Mouse (Mus musculus) ES-Bruce4 (cell line): ENCODE results near the gene Gm49416. TPM values are rescaled to one million over a fixed set of nuclear protein-coding genes. Genes with fewer than 3 reads are reported as not detected.

ENCODE experiments used
- H3K27ac ChIP-seq: 2 replicates; pipeline ENCODE4 v1.5.1; 2012; ENCODE audit warnings: low read length, inconsistent platforms; ENCODE audit not compliant: insufficient read depth
- H3K27me3 ChIP-seq: 2 replicates; pipeline ENCODE4 v1.6.1; 2012; ENCODE audit warnings: mild to moderate bottlenecking, low read length, inconsistent platforms; ENCODE audit not compliant: control insufficient read depth, poor library complexity, insufficient read depth, severe bottlenecking
- H3K36me3 ChIP-seq: 2 replicates; pipeline ENCODE4 v1.6.1; 2012; ENCODE audit warnings: inconsistent platforms, mild to moderate bottlenecking, low read length, moderate library complexity; ENCODE audit not compliant: control insufficient read depth, poor library complexity, insufficient read depth, severe bottlenecking
- H3K4me1 ChIP-seq: one replicate; pipeline ENCODE4 v1.8.1; 2011; ENCODE audit warnings: low read length; ENCODE audit not compliant: control insufficient read depth, insufficient read depth
- H3K4me3 ChIP-seq: 2 replicates; pipeline ENCODE4 v1.5.1; 2011; ENCODE audit warnings: low read depth, mild to moderate bottlenecking, low read length
- H3K9ac ChIP-seq: 2 replicates; pipeline ENCODE4 v1.6.1; 2012; ENCODE audit warnings: low read depth, mild to moderate bottlenecking, inconsistent platforms; ENCODE audit not compliant: poor library complexity, severe bottlenecking
- H3K9me3 ChIP-seq: replicated peaks from 2 replicates; pipeline ENCODE4 v1.6.1; 2012; ENCODE audit warnings: mild to moderate bottlenecking, low read length, inconsistent platforms; ENCODE audit not compliant: control insufficient read depth, poor library complexity, insufficient read depth, severe bottlenecking
- CTCF ChIP-seq: IDR thresholded peaks from one replicate; pipeline ENCODE4 v1.8.1; 2011; ENCODE audit warnings: low read depth, low read length
- EP300 ChIP-seq: IDR thresholded peaks from 2 replicates; pipeline ENCODE4 v1.6.1; 2011; ENCODE audit warnings: low read depth, low read length; ENCODE audit not compliant: insufficient read depth
- POLR2A ChIP-seq: IDR thresholded peaks from one replicate; pipeline ENCODE4 v1.8.1; 2011; ENCODE audit warnings: low read length; ENCODE audit not compliant: insufficient read depth
- polyA plus RNA-seq: library from polyadenylated mRNA; stranded (reverse); fragments of >200 nt; gene quantifications from 2 replicates; pipeline ENCODE4 v1.2.4, GENCODE M21; 2011; ENCODE audit warnings: low read depth; ENCODE audit not compliant: missing spikeins, insufficient read depth, insufficient read length

Gm49416 gene
- polyA plus RNA-seq = 11.9 and 24.8 TPM in 2 replicates

DNA sequence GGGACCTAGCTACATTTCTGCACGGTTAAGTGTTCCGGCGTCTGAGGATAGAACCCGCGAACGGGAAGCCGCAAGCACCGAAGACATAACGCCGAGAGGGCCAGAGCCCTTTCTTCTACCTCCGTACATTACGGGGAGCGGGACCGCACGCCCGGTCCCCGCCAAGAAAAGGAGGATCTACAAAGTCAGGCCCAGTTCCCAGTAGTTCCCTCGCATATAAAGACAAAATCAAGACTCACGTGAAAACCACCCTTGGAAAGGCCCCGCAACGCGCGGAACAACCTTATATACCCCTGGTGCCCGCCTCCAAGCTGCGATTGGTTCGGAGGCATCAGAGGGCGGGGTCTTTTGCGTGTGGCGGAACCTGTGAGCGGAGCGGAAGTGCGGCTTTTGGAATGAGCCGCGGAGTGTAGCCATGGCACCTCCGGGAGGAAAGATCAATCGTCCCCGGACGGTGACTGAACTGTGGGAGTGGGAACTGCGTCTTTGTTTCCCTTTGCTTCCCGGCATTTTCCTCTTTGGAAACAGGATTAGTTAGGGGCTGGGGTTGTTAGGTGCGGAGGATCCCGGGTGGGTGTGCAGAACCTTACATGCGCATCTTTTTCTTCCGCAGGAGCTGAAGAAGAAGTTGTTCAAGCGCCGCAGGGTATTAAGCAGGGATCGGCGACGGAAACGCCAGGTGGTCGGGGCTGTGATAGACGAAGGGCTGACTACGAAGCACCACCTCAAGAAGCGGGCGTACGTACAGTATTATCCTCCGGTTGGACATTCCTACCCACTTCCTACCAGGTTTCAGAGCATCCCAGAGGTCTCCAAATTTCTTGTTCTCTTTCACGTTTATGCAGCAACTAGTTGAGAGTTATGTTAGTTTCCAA is at the start of gene Gm49416, which contains the start of gene 1810009A15Rik:
Gene Gm49416, plus strand, starts transcription at position 416 of the 875 bp plus-strand sequence.
Gene 1810009A15Rik, plus strand, starts transcription at position 343 of the 875 bp plus-strand sequence.
- Histone ChIP-seq H3K4me3 (peak within 1 kb of the TSS; percentile 98), H3K9ac (peak within 1 kb of the TSS; percentile 99), H3K36me3 (peaks cover 29% of the 10 kb centered on the region), H3K27ac (peak within 1 kb of the TSS; percentile 93), H3K27me3 (no peaks in the 10 kb centered on the region), H3K9me3 (no peaks in the 10 kb centered on the region), H3K4me1 (peaks cover 3% of the 10 kb centered on the region)
- TF ChIP-seq CTCF = no peak
- TF ChIP-seq POLR2A = peak; percentile 91

DNA sequence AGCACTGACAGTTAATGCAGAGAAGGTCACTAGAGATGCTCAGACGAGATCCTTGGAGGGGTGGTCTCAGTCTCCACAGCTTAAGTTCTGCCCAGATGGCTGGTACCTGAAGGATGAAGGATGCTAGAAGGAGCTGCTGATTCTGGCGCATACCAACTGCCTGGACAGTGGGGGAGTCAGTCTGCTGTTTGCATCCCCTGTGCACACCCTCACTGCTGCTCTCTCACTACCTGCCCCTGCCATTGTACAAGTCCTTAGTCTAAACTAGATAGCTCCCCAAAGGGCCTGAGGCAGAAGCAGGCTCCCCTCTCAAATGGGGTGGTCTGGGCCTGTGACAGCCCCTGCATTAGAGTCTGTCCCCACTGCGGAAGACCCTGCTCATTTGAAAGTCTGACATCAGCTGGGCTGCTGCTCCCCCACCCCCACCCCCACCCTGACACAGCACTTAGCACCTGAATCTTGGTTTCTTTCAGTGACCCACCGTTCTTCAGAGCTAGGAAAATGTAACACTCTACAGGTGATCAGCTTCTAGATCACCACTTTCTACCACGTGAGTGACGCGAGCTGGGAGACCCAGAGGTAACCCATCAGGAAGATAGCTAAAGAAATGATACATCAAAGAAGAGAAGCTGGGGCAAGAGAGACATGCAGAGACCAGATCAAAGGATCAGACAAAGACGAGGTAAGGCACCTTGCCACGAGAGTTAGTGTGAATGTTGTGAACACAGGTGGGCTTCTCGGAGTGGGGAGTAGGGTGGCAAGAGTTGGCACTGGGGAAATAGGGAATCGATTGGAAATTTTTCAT is 49.4 kb upstream of the Gm49416 start, which contains the start of gene Gng3:
Gene Gng3, minus strand, starts transcription at position 92 of the 805 bp plus-strand sequence.
- TF ChIP-seq CTCF = no peak
- TF ChIP-seq EP300 = peak; percentile 40; the same call in 1 of the 2 replicates
- peak; percentile 36 for TF ChIP-seq POLR2A
- peak within 1 kb of the TSS; percentile 86 for H3K9ac ChIP-seq
- H3K4me1 ChIP-seq = no peaks in the 10 kb centered on the region
- peak within 1 kb of the TSS; percentile 96 for H3K27ac ChIP-seq
- H3K4me3 ChIP-seq = peak within 1 kb of the TSS; percentile 82
- H3K27me3 ChIP-seq = no peaks in the 10 kb centered on the region
- H3K36me3 ChIP-seq = peaks cover 9% of the 10 kb centered on the region; the same call in 1 of the 2 replicates
- H3K9me3 ChIP-seq = no peaks in the 10 kb centered on the region

DNA sequence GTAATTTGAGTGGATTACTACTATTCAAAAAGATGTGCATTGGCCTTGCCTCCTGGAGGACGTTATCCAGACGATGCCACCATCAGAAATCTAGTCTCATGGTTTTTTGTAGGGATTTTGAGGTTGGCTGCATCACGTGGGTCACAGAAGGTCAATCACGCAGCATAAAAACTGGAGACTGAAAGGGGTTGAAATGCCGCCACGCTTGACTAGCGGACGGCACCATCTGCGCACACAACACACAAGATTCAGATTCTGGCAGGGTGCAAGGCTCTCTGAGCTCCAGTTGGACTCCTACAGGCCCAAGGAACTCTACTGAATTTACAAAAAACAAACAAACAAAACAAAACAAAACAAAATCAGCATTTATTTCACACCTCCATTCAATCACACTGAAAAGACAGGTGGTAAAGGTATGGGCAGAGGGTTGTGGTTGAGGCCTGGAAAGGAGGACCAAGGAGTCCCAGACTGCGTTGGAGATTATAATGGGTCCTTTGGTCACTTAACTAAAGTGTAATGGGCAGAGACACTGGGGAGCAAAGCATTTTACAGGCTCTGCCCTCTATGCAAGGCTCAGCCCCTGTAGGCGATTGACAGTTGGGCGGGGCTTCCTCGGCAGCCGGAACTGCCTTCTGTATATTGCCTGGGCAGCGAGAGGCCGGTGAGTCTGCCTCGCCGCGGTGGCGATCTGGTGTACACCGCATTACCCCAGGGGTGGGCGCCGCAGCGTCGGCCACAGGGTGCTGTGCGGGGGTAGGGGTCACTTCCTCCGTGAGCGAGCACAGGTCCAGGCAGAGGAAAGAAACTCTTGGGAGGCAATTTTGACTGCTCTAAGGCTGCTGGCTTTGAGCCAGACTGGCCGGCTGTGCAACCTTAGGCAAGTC is 48.6 kb upstream of the Gm49416 start:
- Histone ChIP-seq H3K36me3 (peaks cover 5% of the 10 kb centered on the region; the same call in 1 of the 2 replicates), H3K9me3 (no peaks in the 10 kb centered on the region), H3K9ac (peak overlapping the region; percentile 86), H3K4me1 (no peaks in the 10 kb centered on the region), H3K27me3 (no peaks in the 10 kb centered on the region), H3K4me3 (peak overlapping the region; percentile 58), H3K27ac (peak overlapping the region; percentile 82)
- peak; percentile 16 for TF ChIP-seq POLR2A
- no peak for TF ChIP-seq EP300

DNA sequence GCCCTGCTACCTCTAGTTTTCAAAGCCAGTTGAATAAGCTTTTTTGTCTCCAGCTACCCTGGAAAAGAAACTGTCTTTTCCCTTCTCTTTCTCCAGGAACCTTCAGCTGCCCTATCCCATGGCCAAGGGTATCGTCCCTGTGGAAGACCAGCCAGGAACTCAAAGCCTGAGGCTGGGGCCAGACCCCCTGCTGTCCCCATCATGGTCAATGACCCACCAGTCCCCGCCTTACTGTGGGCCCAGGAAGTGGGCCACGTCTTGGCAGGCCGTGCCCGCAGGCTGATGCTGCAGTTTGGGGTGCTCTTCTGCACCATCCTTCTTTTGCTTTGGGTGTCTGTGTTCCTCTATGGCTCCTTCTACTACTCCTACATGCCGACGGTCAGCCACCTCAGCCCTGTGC is 47.7 kb upstream of the Gm49416 start:
- TF ChIP-seq POLR2A (no peak), CTCF (no peak), EP300 (no peak)
- peaks cover 5% of the 10 kb centered on the region; the same call in 1 of the 2 replicates for H3K36me3 ChIP-seq
- peak overlapping the region; percentile 46 for H3K4me3 ChIP-seq
- no peak overlapping the region for H3K27ac ChIP-seq
- no peaks in the 10 kb centered on the region for H3K9me3 ChIP-seq
- peak overlapping the region; percentile 86 for H3K9ac ChIP-seq
- no peaks in the 10 kb centered on the region for H3K27me3 ChIP-seq
- no peaks in the 10 kb centered on the region for H3K4me1 ChIP-seq

DNA sequence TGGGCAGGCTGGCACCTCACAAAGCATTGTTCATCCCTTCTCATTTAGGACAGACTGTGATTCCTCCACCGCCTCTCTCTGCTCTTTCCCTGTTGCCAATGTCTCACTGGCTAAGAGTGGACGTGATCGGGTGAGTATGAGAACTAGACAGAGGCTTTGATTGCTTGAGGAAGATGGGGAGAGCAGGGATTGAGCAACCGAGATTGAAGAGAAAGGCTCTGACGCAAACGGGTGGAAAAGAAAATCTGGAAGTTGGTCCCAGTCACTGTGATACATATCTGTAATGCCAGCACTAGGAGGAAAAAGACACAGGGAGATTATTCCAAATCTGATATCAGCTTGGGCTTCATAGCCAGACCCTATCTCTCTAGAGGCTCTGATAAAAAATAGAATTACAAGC is 45.8 kb upstream of the Gm49416 start:
- no peaks in the 10 kb centered on the region for H3K27me3 ChIP-seq
- no peak overlapping the region for H3K4me3 ChIP-seq
- H3K9ac ChIP-seq = no peak overlapping the region
- no peak for TF ChIP-seq POLR2A
- no peak for TF ChIP-seq CTCF
- TF ChIP-seq EP300 = no peak
- no peak overlapping the region for H3K27ac ChIP-seq
- H3K9me3 ChIP-seq = no peaks in the 10 kb centered on the region
- H3K36me3 ChIP-seq = peaks cover 13% of the 10 kb centered on the region
- H3K4me1 ChIP-seq = peaks cover 2% of the 10 kb centered on the region
